Mouse (Mus musculus): ENCODE data around the gene Setmar. TPM values are rescaled to one million over a fixed set of nuclear protein-coding genes. Genes with fewer than 3 reads are reported as not detected.
"Not testable (repeated sequence)": the region's sequence is repeated elsewhere in the genome, so short reads cannot be mapped to it uniquely, and the experiment has no call there.

The Setmar gene
- polyA plus RNA-seq (2016; fragmentation: Nextera tagmentation; extraction: Ambion mirVana) = 7.0 and 7.2 TPM in 2 replicates

- H3K4me1 ChIP-seq (replicated peaks) = no peaks in the 10 kb centered on the region
- H3K27me3 ChIP-seq = no peaks in the 10 kb centered on the region
- 1% methylated on average over 24 of the region's 24 CpGs for WGBS
- peak; percentile 97 for ATAC-seq (ENCODE audit: insufficient number of reproducible peaks, insufficient read depth, low FRiP score, low TSS enrichment, low read depth)
- peak within 1 kb of the TSS; percentile 45 for H3K4me3 ChIP-seq (replicated peaks)
- H3K9me3 ChIP-seq = no peaks in the 10 kb centered on the region
- H3K9ac ChIP-seq (replicated peaks) = peak within 1 kb of the TSS; percentile 38
- H3K36me3 ChIP-seq = no peaks in the 10 kb centered on the region
- peak within 1 kb of the TSS; percentile 60 for H3K4me2 ChIP-seq
- peak within 1 kb of the TSS; percentile 74 for H3K27ac ChIP-seq
These were observed at the start of gene Setmar for GRCm38 (mm10) chr6:108064918-108065526. Gene Setmar (plus strand): TSS chr6:108065045.

GRCm38 (mm10) chr6:108021646-108022045, 43.2 kb upstream of the Setmar start:
- WGBS = 85% methylated on average over 5 of the region's 5 CpGs
- H3K4me3 ChIP-seq (replicated peaks) = no peak overlapping the region
- no peaks in the 10 kb centered on the region for H3K27me3 ChIP-seq
- no peak overlapping the region for H3K27ac ChIP-seq
- H3K9me3 ChIP-seq = no peaks in the 10 kb centered on the region
- no peaks in the 10 kb centered on the region for H3K36me3 ChIP-seq
- no peak overlapping the region for H3K4me2 ChIP-seq
- no peak for ATAC-seq (ENCODE audit: insufficient number of reproducible peaks, insufficient read depth, low FRiP score, low TSS enrichment, low read depth)
- H3K9ac ChIP-seq (replicated peaks) = no peak overlapping the region
- no peaks in the 10 kb centered on the region for H3K4me1 ChIP-seq (replicated peaks)

GRCm38 (mm10) chr6:108055041-108055440, 9.8 kb upstream of the Setmar start:
- 5% methylated on average over 2 of the region's 2 CpGs for WGBS
- H3K4me2 ChIP-seq; H3K27ac ChIP-seq; ATAC-seq (ENCODE audit: insufficient number of reproducible peaks, insufficient read depth, low FRiP score, low TSS enrichment, low read depth); H3K4me1 ChIP-seq (replicated peaks); H3K27me3 ChIP-seq; H3K9ac ChIP-seq (replicated peaks); H3K36me3 ChIP-seq; H3K9me3 ChIP-seq; H3K4me3 ChIP-seq (replicated peaks): not testable (repeated sequence)

- no peaks in the 10 kb centered on the region for H3K36me3 ChIP-seq
- H3K27me3 ChIP-seq = no peaks in the 10 kb centered on the region
- H3K9ac ChIP-seq (replicated peaks) = no peak overlapping the region
- 77% methylated on average over 3 of the region's 3 CpGs for WGBS
- H3K4me3 ChIP-seq (replicated peaks) = no peak overlapping the region
- no peaks in the 10 kb centered on the region for H3K9me3 ChIP-seq
- ATAC-seq (ENCODE audit: insufficient number of reproducible peaks, insufficient read depth, low FRiP score, low TSS enrichment, low read depth) = no peak
- H3K4me2 ChIP-seq = no peak overlapping the region
- H3K4me1 ChIP-seq (replicated peaks) = no peaks in the 10 kb centered on the region
- H3K27ac ChIP-seq = no peak overlapping the region
These were observed 8.9 kb upstream of the Setmar start for GRCm38 (mm10) chr6:108055946-108056345.

- 64% methylated on average over 4 of the region's 4 CpGs for WGBS
- H3K9me3 ChIP-seq = no peaks in the 10 kb centered on the region
- ATAC-seq (ENCODE audit: insufficient number of reproducible peaks, insufficient read depth, low FRiP score, low TSS enrichment, low read depth) = no peak
These were observed 7.5 kb upstream of the Setmar start for GRCm38 (mm10) chr6:108057353-108057752.

GRCm38 (mm10) chr6:108058066-108058465, 6.8 kb upstream of the Setmar start:
- Histone ChIP-seq H3K4me2 (no peak overlapping the region), H3K4me1 (replicated peaks) (no peaks in the 10 kb centered on the region), H3K9me3 (no peaks in the 10 kb centered on the region), H3K36me3 (no peaks in the 10 kb centered on the region), H3K4me3 (replicated peaks) (no peak overlapping the region), H3K27ac (no peak overlapping the region), H3K9ac (replicated peaks) (no peak overlapping the region), H3K27me3 (no peaks in the 10 kb centered on the region)
- WGBS = 93% methylated on average over 5 of the region's 5 CpGs
- no peak for ATAC-seq (ENCODE audit: insufficient number of reproducible peaks, insufficient read depth, low FRiP score, low TSS enrichment, low read depth)

More at GRCm38 (mm10) chr6:108057353-108057752, 7.5 kb upstream of the Setmar start:
- Histone ChIP-seq H3K4me2 (no peak overlapping the region), H3K27ac (no peak overlapping the region), H3K27me3 (no peaks in the 10 kb centered on the region), H3K9ac (replicated peaks) (no peak overlapping the region), H3K4me3 (replicated peaks) (no peak overlapping the region), H3K4me1 (replicated peaks) (no peaks in the 10 kb centered on the region), H3K36me3 (no peaks in the 10 kb centered on the region)

- Histone ChIP-seq H3K27ac (no peak overlapping the region), H3K27me3 (no peaks in the 10 kb centered on the region), H3K36me3 (no peaks in the 10 kb centered on the region), H3K4me3 (replicated peaks) (no peak overlapping the region), H3K9ac (replicated peaks) (no peak overlapping the region), H3K9me3 (no peaks in the 10 kb centered on the region), H3K4me2 (no peak overlapping the region), H3K4me1 (replicated peaks) (no peaks in the 10 kb centered on the region)
- 67% methylated on average over 3 of the region's 3 CpGs for WGBS
- ATAC-seq (ENCODE audit: insufficient number of reproducible peaks, insufficient read depth, low FRiP score, low TSS enrichment, low read depth) = no peak
These were observed 3.7 kb upstream of the Setmar start for GRCm38 (mm10) chr6:108061121-108061520.

- Histone ChIP-seq H3K36me3 (no peaks in the 10 kb centered on the region), H3K4me2 (peak overlapping the region; percentile 60), H3K9ac (replicated peaks) (0 out of 2 replicates have a peak overlapping the region, but pooled peaks have one; percentile 18), H3K9me3 (no peaks in the 10 kb centered on the region), H3K27me3 (no peaks in the 10 kb centered on the region), H3K4me3 (replicated peaks) (peak overlapping the region; percentile 45), H3K4me1 (replicated peaks) (no peaks in the 10 kb centered on the region), H3K27ac (peak overlapping the region; percentile 12; the same call in 1 of the 2 replicates)
- ATAC-seq (ENCODE audit: insufficient number of reproducible peaks, insufficient read depth, low FRiP score, low TSS enrichment, low read depth) = no peak
- 11% methylated on average over 5 of the region's 6 CpGs for WGBS
These were observed 738 bp downstream of the Setmar start for GRCm38 (mm10) chr6:108065583-108065982.

GRCm38 (mm10) chr6:108070947-108071346, 6.1 kb downstream of the Setmar start:
- no peak for ATAC-seq (ENCODE audit: insufficient number of reproducible peaks, insufficient read depth, low FRiP score, low TSS enrichment, low read depth)
- no peaks in the 10 kb centered on the region for H3K4me1 ChIP-seq (replicated peaks)
- no peak overlapping the region for H3K4me2 ChIP-seq
- H3K9me3 ChIP-seq = 0 out of 2 replicates have a peak, but pooled peaks cover 7% of the 10 kb centered on the region
- no peak overlapping the region for H3K9ac ChIP-seq (replicated peaks)
- no peak overlapping the region for H3K4me3 ChIP-seq (replicated peaks)
- H3K36me3 ChIP-seq = peaks cover 12% of the 10 kb centered on the region
- H3K27me3 ChIP-seq = no peaks in the 10 kb centered on the region
- H3K27ac ChIP-seq = no peak overlapping the region
- 92% methylated on average over 7 of the region's 7 CpGs for WGBS

- no peak for ATAC-seq (ENCODE audit: insufficient number of reproducible peaks, insufficient read depth, low FRiP score, low TSS enrichment, low read depth)
- no peaks in the 10 kb centered on the region for H3K27me3 ChIP-seq
- 0 out of 2 replicates have a peak, but pooled peaks cover 7% of the 10 kb centered on the region for H3K9me3 ChIP-seq
- H3K27ac ChIP-seq = no peak overlapping the region
- WGBS = 83% methylated on average over 5 of the region's 5 CpGs
- H3K4me1 ChIP-seq (replicated peaks) = no peaks in the 10 kb centered on the region
- H3K9ac ChIP-seq (replicated peaks) = no peak overlapping the region
- H3K4me2 ChIP-seq = no peak overlapping the region
- peaks cover 20% of the 10 kb centered on the region for H3K36me3 ChIP-seq
- H3K4me3 ChIP-seq (replicated peaks) = no peak overlapping the region
These were observed 8.2 kb downstream of the Setmar start for GRCm38 (mm10) chr6:108073071-108073470.

GRCm38 (mm10) chr6:108073931-108074330, 9.1 kb downstream of the Setmar start:
- no peaks in the 10 kb centered on the region for H3K27me3 ChIP-seq

GRCm38 (mm10) chr6:108074624-108075023, 9.8 kb downstream of the Setmar start:
- WGBS = 92% methylated on average over 10 of the region's 10 CpGs
- peaks cover 20% of the 10 kb centered on the region for H3K36me3 ChIP-seq
- H3K4me3 ChIP-seq (replicated peaks) = no peak overlapping the region

More at GRCm38 (mm10) chr6:108073931-108074330, 9.1 kb downstream of the Setmar start:
- no peak overlapping the region for H3K27ac ChIP-seq
- no peak for ATAC-seq (ENCODE audit: insufficient number of reproducible peaks, insufficient read depth, low FRiP score, low TSS enrichment, low read depth)
- no peak overlapping the region for H3K4me3 ChIP-seq (replicated peaks)
- no peak overlapping the region for H3K9ac ChIP-seq (replicated peaks)
- H3K9me3 ChIP-seq = 0 out of 2 replicates have a peak, but pooled peaks cover 7% of the 10 kb centered on the region
- H3K4me1 ChIP-seq (replicated peaks) = no peaks in the 10 kb centered on the region
- no peak overlapping the region for H3K4me2 ChIP-seq
- WGBS = 96% methylated on average over 2 of the region's 2 CpGs
- peaks cover 20% of the 10 kb centered on the region for H3K36me3 ChIP-seq

More at GRCm38 (mm10) chr6:108074624-108075023, 9.8 kb downstream of the Setmar start:
- Histone ChIP-seq H3K9me3 (0 out of 2 replicates have a peak, but pooled peaks cover 7% of the 10 kb centered on the region), H3K27ac (no peak overlapping the region), H3K4me1 (replicated peaks) (no peaks in the 10 kb centered on the region), H3K27me3 (no peaks in the 10 kb centered on the region), H3K9ac (replicated peaks) (no peak overlapping the region), H3K4me2 (no peak overlapping the region)
- ATAC-seq (ENCODE audit: insufficient number of reproducible peaks, insufficient read depth, low FRiP score, low TSS enrichment, low read depth) = no peak

Data from limb, embryonic 12.5 days (tissue).